Mouse (Mus musculus) kidney, adult 2 months (tissue): ENCODE measurements around the gene Prdm12.
"Not testable (repeated sequence)": the region's sequence is repeated elsewhere in the genome, so short reads cannot be mapped to it uniquely, and the experiment has no call there.

Source experiments
- CTCF ChIP-seq: fragments of 200-500 bp; conservative IDR thresholded peaks from 2 replicates; pipeline ENCODE4 v1.5.1; 2011; ENCODE audit warnings: low read depth, mild to moderate bottlenecking, control low read depth, low read length, moderate library complexity, mixed read lengths; ENCODE audit not compliant: insufficient read depth, insufficient read length
- POLR2A ChIP-seq: fragments of 200-500 bp; IDR thresholded peaks from one replicate; pipeline ENCODE4 v1.6.1; 2011; ENCODE audit warnings: low read depth, low read length, control low read depth

- TF ChIP-seq CTCF, POLR2A: not testable (repeated sequence)
Measured at GRCm38 (mm10) chr2:31681051-31681707, 41.3 kb downstream of the Prdm12 start.
